Mouse (Mus musculus) lung, postnatal 0 days (tissue): Measurements from ENCODE around the gene Myo16. TPM values are rescaled to one million over a fixed set of nuclear protein-coding genes. Genes with fewer than 3 reads are reported as not detected.

Experiments
- ATAC-seq: fragments of 200-750 bp; cut with Nextera tagmentation; 2 replicates; pipeline ENCODE4 v1.8.0; 2017; ENCODE audit warnings: moderate library complexity
- DNase-seq: peaks from one replicate; pipeline ENCODE4 v3.0.0-alpha.2; 2016; ENCODE audit warnings: low spot score
- H3K27ac ChIP-seq: fragments of 300-500 bp; sonication (generic); 2 replicates; pipeline ENCODE4 v1.5.1; 2014; ENCODE audit warnings: antibody characterized with exemption, mild to moderate bottlenecking, low read length, mixed read lengths
- H3K27me3 ChIP-seq: fragments of 300-500 bp; sonication (generic); replicated peaks from 2 replicates; pipeline ENCODE4 v1.6.1; 2014; ENCODE audit warnings: low read length, mixed read lengths; ENCODE audit not compliant: insufficient read depth
- H3K36me3 ChIP-seq: fragments of 300-500 bp; sonication (generic); 2 replicates; pipeline ENCODE4 v1.6.1; 2014; ENCODE audit warnings: low read length, mixed read lengths; ENCODE audit not compliant: insufficient read depth
- H3K4me1 ChIP-seq: fragments of 300-500 bp; sonication (generic); 2 replicates; pipeline ENCODE4 v1.6.1; 2014; ENCODE audit warnings: antibody characterized with exemption, low read depth, low read length, mixed read lengths; ENCODE audit not compliant: insufficient read depth
- H3K4me2 ChIP-seq: fragments of 300-500 bp; sonication (generic); replicated peaks from 2 replicates; pipeline ENCODE4 v1.6.1; 2014; ENCODE audit warnings: low read depth, mild to moderate bottlenecking, low read length, moderate library complexity, mixed read lengths
- H3K4me3 ChIP-seq: fragments of 300-500 bp; sonication (generic); 2 replicates; pipeline ENCODE4 v1.5.1; 2014; ENCODE audit warnings: low read depth, low read length
- H3K9ac ChIP-seq: fragments of 300-500 bp; sonication (generic); replicated peaks from 2 replicates; pipeline ENCODE4 v1.6.1; 2014; ENCODE audit warnings: low read depth, mild to moderate bottlenecking
- H3K9me3 ChIP-seq: fragments of 300-500 bp; sonication (generic); 2 replicates; pipeline ENCODE4 v1.6.1; 2016; ENCODE audit warnings: low read length, mixed read lengths
- CTCF ChIP-seq: IDR thresholded peaks from 2 replicates; pipeline ENCODE4 v1.5.1; 2016; ENCODE audit warnings: antibody characterized with exemption, mild to moderate bottlenecking
- EP300 ChIP-seq: IDR thresholded peaks from 2 replicates; pipeline ENCODE4 v1.6.1; 2016; ENCODE audit warnings: antibody characterized with exemption, mild to moderate bottlenecking, control low read depth
- WGBS: fragments of 180-500 bp; shearing (Covaris S2); extraction: QIAGEN DNeasy Blood & Tissue Kit; methylation state at CpG from one replicate; pipeline ENCODE4 v1.1.7; 2014; 5-methylcytosine and 5-hydroxymethylcytosine counted together
- polyA plus RNA-seq: library from polyadenylated mRNA; unstranded; fragments of >200 nt; fragmentation: Nextera tagmentation; extraction: Ambion mirVana; gene quantifications from 2 replicates; pipeline ENCODE4 v1.2.1, GENCODE M21; 2015

Myo16 gene
- polyA plus RNA-seq, 1 experiment from 2014 or later: 0.17 TPM

DNA sequence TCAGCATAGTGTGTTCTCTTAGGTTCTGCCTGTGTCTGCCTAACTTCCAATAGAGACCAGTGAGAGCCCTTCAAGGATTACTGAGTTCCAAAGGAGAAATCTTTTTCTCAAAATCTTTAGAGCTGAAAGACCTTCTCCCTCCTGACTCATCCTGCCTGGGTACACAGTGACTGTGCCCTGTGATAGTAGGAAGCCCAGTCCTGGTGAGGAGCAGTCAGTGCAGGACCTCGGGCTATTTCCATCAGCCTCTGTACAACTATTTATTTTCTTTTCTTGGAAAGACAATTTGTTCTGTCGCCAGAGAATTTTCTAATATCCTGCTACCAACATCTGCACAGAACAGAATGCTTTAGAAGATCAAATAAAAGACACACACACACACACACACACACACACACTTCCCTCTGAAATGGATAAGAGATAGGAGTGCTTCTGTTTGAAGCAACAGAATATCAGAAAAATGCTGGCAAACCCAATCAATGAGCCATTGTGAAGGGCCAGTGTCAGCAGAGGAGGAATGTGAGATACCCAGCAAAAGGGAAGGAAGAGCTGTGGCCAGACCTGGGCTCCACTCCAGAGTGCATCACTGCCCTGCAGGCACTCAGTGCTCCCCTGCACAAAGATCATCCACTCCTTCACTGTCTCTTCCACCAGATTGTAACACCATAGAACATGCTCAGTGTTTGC, 518.3 kb downstream of the Myo16 start:
- DNase-seq (no peak), ATAC-seq (no peak)
- Histone ChIP-seq H3K27me3 (no peaks in the 10 kb centered on the region), H3K4me3 (no peak overlapping the region), H3K4me1 (no peaks in the 10 kb centered on the region), H3K36me3 (no peaks in the 10 kb centered on the region), H3K9me3 (no peaks in the 10 kb centered on the region), H3K9ac (no peak overlapping the region), H3K4me2 (no peak overlapping the region), H3K27ac (no peak overlapping the region)
- TF ChIP-seq EP300 (no peak), CTCF (no peak)
- 9% methylated on average over 2 of the region's 2 CpGs for WGBS

DNA sequence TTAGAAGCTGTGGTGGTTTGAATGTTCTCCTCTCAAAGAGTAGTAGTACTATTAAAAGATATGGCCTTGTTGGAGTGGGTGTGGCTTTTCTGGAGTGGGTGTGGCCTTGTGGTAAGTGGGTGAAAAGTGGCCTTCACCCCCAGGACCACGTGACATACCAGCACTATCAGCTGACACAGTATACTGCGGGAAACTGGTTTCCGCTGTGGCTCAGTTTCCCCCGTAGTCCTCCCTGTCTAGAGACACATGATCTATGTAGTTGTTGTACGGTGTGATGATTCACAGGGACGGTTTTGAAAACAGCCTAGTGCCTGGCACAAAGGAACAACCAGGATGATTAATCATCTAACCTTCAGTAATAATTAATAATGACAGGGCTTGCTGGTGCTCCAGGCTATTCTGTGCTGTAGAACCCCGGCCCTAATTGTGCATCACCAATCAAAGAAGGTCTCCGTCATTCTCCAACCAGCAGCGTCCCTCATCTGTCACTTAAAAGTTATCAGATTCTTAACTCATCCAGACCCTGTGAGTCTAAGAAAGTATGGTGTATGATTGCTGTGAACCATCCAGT, 524.2 kb downstream of the Myo16 start:
- Histone ChIP-seq H3K4me1 (no peaks in the 10 kb centered on the region), H3K4me3 (no peak overlapping the region), H3K36me3 (no peaks in the 10 kb centered on the region), H3K9me3 (no peaks in the 10 kb centered on the region), H3K4me2 (no peak overlapping the region), H3K27ac (no peak overlapping the region), H3K27me3 (no peaks in the 10 kb centered on the region), H3K9ac (no peak overlapping the region)
- ATAC-seq: no peak
- no peak for DNase-seq
- no peak for TF ChIP-seq EP300
- no peak for TF ChIP-seq CTCF
- 76% methylated on average over 9 of the region's 9 CpGs for WGBS

DNA sequence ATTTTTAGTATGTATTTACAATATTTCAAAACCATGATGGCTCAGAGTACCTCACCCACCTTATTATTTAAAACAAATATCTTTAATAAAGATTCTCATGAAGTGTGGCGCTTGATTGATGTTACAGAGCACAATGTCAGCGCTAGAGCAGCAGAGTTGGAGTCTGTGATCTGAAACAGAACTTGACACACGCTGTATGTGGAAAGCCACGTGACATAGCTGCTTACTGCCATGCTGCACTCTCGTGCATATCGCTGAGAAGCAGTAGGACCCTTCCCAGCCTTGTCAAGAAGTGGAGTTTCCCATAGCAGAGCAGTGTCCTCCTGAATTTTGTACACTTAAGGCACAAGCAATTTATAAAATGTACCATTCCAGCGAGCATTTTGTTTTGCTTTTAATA, 528.2 kb downstream of the Myo16 start:
- TF ChIP-seq CTCF: no peak
- no peak for TF ChIP-seq EP300
- H3K9ac ChIP-seq: no peak overlapping the region
- H3K27me3 ChIP-seq: 0 out of 2 replicates have a peak, but pooled peaks cover 3% of the 10 kb centered on the region
- DNase-seq: no peak
- H3K4me1 ChIP-seq: no peaks in the 10 kb centered on the region
- H3K9me3 ChIP-seq: no peaks in the 10 kb centered on the region
- 67% methylated on average over 7 of the region's 7 CpGs for WGBS
- no peak overlapping the region for H3K4me3 ChIP-seq
- no peak for ATAC-seq
- H3K36me3 ChIP-seq: no peaks in the 10 kb centered on the region
- H3K4me2 ChIP-seq: no peak overlapping the region
- H3K27ac ChIP-seq: no peak overlapping the region

DNA sequence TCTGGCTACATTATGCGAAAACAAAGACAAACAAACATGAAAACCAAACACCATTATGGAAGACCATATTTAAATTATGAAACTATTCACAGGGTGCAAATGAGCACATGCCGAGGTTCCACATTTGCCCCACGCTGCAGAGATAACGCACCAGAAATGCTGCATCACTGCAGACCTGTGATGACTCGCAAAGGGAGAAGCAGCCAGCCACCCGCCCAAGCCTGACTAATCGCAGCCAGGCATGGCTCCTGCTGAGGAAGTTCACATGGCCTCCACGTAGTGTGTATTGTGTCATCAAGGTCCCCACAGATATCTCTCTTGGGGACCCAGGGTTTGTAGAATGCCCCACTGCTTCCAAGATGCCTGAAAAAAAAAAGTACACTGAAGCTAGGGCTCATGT, 529.4 kb downstream of the Myo16 start:
- 68% methylated on average over 8 of the region's 8 CpGs for WGBS
- ATAC-seq: no peak

More for the DNA sequence above, 529.4 kb downstream of the Myo16 start:
- 0 out of 2 replicates have a peak, but pooled peaks cover 3% of the 10 kb centered on the region for H3K27me3 ChIP-seq
- no peak overlapping the region for H3K27ac ChIP-seq
- no peaks in the 10 kb centered on the region for H3K9me3 ChIP-seq
- H3K4me1 ChIP-seq: no peaks in the 10 kb centered on the region
- DNase-seq: no peak
- no peak overlapping the region for H3K4me3 ChIP-seq
- H3K9ac ChIP-seq: no peak overlapping the region
- TF ChIP-seq EP300: no peak
- TF ChIP-seq CTCF: no peak
- H3K36me3 ChIP-seq: no peaks in the 10 kb centered on the region
- no peak overlapping the region for H3K4me2 ChIP-seq

Other genes with a start within 250 kb of the Myo16 start
- 3.4 and 3.5 TPM in 2 replicates for gene Lig4, start 176.2 kb upstream of the Myo16 start, polyA plus RNA-seq
- gene Abhd13, start 176.2 kb upstream of the Myo16 start, polyA plus RNA-seq: 12.0 and 12.9 TPM in 2 replicates
- gene Tnfsf13b, start 147.4 kb upstream of the Myo16 start, polyA plus RNA-seq: 1.3 TPM in 2 replicates